Mouse (Mus musculus) myocyte (in vitro differentiated cells): ENCODE data around the gene Fscn2. TPM values are rescaled to one million over a fixed set of nuclear protein-coding genes. Genes with fewer than 3 reads are reported as not detected.

Experiments used
- H3K27me3 ChIP-seq: one replicate; pipeline ENCODE4 v1.6.1; 2011; ENCODE audit not compliant: control insufficient read depth, insufficient read depth, insufficient read length
- H3K36me3 ChIP-seq: one replicate; pipeline ENCODE4 v1.6.1; 2011; ENCODE audit not compliant: control insufficient read depth, insufficient read depth
- H3K4me2 ChIP-seq: one replicate; pipeline ENCODE4 v1.6.1; 2011; ENCODE audit warnings: low read depth, control low read depth
- H3K4me3 ChIP-seq: one replicate; pipeline ENCODE4 v1.5.1; 2011; ENCODE audit warnings: mild to moderate bottlenecking, control low read depth, moderate library complexity
- H3K79me2 ChIP-seq: one replicate; pipeline ENCODE4 v1.6.1; 2011; ENCODE audit not compliant: control insufficient read depth, insufficient read depth
- H3ac ChIP-seq: one replicate; pipeline ENCODE4 v1.6.1; 2011; ENCODE audit not compliant: control insufficient read depth, insufficient read length
- CEBPB ChIP-seq: IDR thresholded peaks from 2 replicates; pipeline ENCODE4 v1.6.1; 2011; ENCODE audit warnings: mild to moderate bottlenecking, moderate library complexity; ENCODE audit not compliant: poor library complexity, insufficient read depth, severe bottlenecking
- E2F4 ChIP-seq: IDR thresholded peaks from one replicate; pipeline ENCODE4 v1.6.1; 2011; ENCODE audit warnings: mild to moderate bottlenecking, control low read depth, moderate library complexity; ENCODE audit not compliant: insufficient read depth
- MAX ChIP-seq: IDR thresholded peaks from one replicate; pipeline ENCODE4 v1.6.1; 2011; ENCODE audit warnings: low read depth, mild to moderate bottlenecking, control low read depth
- MYOD1 ChIP-seq, 3 experiments: IDR thresholded peaks; one replicate each; pipeline ENCODE4 v1.6.1; 2011; ENCODE audit warnings: control low read depth in 2 of 3, low read depth in 2 of 3, mild to moderate bottlenecking in 2 of 3, moderate library complexity in 1 of 3; ENCODE audit not compliant: insufficient read length in 2 of 3, control insufficient read depth in 1 of 3
- MYOG ChIP-seq, 3 experiments: IDR thresholded peaks; one replicate each; pipeline ENCODE4 v1.6.1; 2011; ENCODE audit warnings: control low read depth in 2 of 3, low read depth in 2 of 3, mild to moderate bottlenecking in 2 of 3; ENCODE audit not compliant: insufficient read length in 2 of 3, control insufficient read depth in 1 of 3, insufficient read depth in 1 of 3
- POLR2A ChIP-seq: IDR thresholded peaks from one replicate; pipeline ENCODE4 v1.6.1; 2011; ENCODE audit warnings: low read depth, mild to moderate bottlenecking, control low read depth, moderate library complexity; ENCODE audit not compliant: insufficient read length
- POLR2AphosphoS2 ChIP-seq: IDR thresholded peaks from one replicate; pipeline ENCODE4 v1.6.1; 2011; ENCODE audit warnings: low read depth, control low read depth; ENCODE audit not compliant: insufficient read length
- REST ChIP-seq: IDR thresholded peaks from one replicate; pipeline ENCODE4 v1.6.1; 2011; ENCODE audit warnings: mild to moderate bottlenecking, control low read depth, moderate library complexity; ENCODE audit not compliant: insufficient read depth, insufficient read length
- SRF ChIP-seq: IDR thresholded peaks from one replicate; pipeline ENCODE4 v1.6.1; 2011; ENCODE audit warnings: low read depth; ENCODE audit not compliant: control insufficient read depth, insufficient read length
- TCF12 ChIP-seq: IDR thresholded peaks from one replicate; pipeline ENCODE4 v1.6.1; 2011; ENCODE audit warnings: mild to moderate bottlenecking, control low read depth; ENCODE audit not compliant: poor library complexity, insufficient read depth, severe bottlenecking
- TCF3 ChIP-seq: IDR thresholded peaks from one replicate; pipeline ENCODE4 v1.6.1; 2011; ENCODE audit warnings: low read depth, control low read depth; ENCODE audit not compliant: insufficient read length
- USF1 ChIP-seq: IDR thresholded peaks from one replicate; pipeline ENCODE4 v1.6.1; 2011; ENCODE audit warnings: low read depth, mild to moderate bottlenecking, control low read depth, moderate library complexity
- polyA plus RNA-seq: library from polyadenylated mRNA; unstranded; fragments of >200 nt; fragmentation: generic; extraction: Trizol; gene quantifications from one replicate; pipeline ENCODE4 v1.2.1, GENCODE M21; 2012; ENCODE audit warnings: missing spikeins

Gene Fscn2
- polyA plus RNA-seq, 1 experiment = 1.1 TPM

GRCm38 (mm10) chr11:120335431-120336021 is 25.8 kb upstream of the Fscn2 start:
- H3K79me2 ChIP-seq = no peaks in the 10 kb centered on the region
- no peak overlapping the region for H3K4me2 ChIP-seq
- no peaks in the 10 kb centered on the region for H3K36me3 ChIP-seq
- no peak overlapping the region for H3ac ChIP-seq
- TF ChIP-seq POLR2A (no peak), CEBPB (no peak), REST (no peak), E2F4 (no peak), SRF (no peak), MYOG (IDR thresholded peaks at IDR 0.05; ENCODE audit: control insufficient read depth in 1 of 3, insufficient read depth in 1 of 3, insufficient read length in 2 of 3, low read depth in 2 of 3) (no peak), POLR2AphosphoS2 (no peak)
- H3K27me3 ChIP-seq = no peaks in the 10 kb centered on the region
- H3K4me3 ChIP-seq = no peak overlapping the region

GRCm38 (mm10) chr11:120337447-120337846 is 23.9 kb upstream of the Fscn2 start:
- H3ac ChIP-seq = no peak overlapping the region
- H3K36me3 ChIP-seq = no peaks in the 10 kb centered on the region
- no peaks in the 10 kb centered on the region for H3K27me3 ChIP-seq
- no peak for TF ChIP-seq SRF
- no peak for TF ChIP-seq POLR2A
- TF ChIP-seq E2F4 = no peak
- H3K79me2 ChIP-seq = no peaks in the 10 kb centered on the region
- H3K4me2 ChIP-seq = no peak overlapping the region
- no peak overlapping the region for H3K4me3 ChIP-seq

GRCm38 (mm10) chr11:120338786-120339185 is 22.5 kb upstream of the Fscn2 start:
- TF ChIP-seq MYOG (IDR thresholded peaks at IDR 0.05; ENCODE audit: control insufficient read depth in 1 of 3, insufficient read depth in 1 of 3, insufficient read length in 2 of 3, low read depth in 2 of 3) = no peak
- no peak for TF ChIP-seq TCF3
- no peak for TF ChIP-seq MYOD1 (IDR thresholded peaks at IDR 0.05; ENCODE audit: control insufficient read depth in 1 of 3, insufficient read length in 2 of 3, low read depth in 2 of 3)
- no peak for TF ChIP-seq POLR2AphosphoS2
- TF ChIP-seq MAX = no peak
- TF ChIP-seq USF1 = no peak
- TF ChIP-seq E2F4 = no peak
- Histone ChIP-seq H3K4me2 (no peak overlapping the region), H3K79me2 (no peaks in the 10 kb centered on the region), H3ac (no peak overlapping the region), H3K27me3 (no peaks in the 10 kb centered on the region), H3K4me3 (no peak overlapping the region), H3K36me3 (no peaks in the 10 kb centered on the region)

- peaks cover 2% of the 10 kb centered on the region for H3K36me3 ChIP-seq
- H3K4me3 ChIP-seq = no peak overlapping the region
- no peak overlapping the region for H3K4me2 ChIP-seq
- no peaks in the 10 kb centered on the region for H3K27me3 ChIP-seq
- peaks cover under 1% of the 10 kb centered on the region for H3K79me2 ChIP-seq
- H3ac ChIP-seq = no peak overlapping the region
- no peak for TF ChIP-seq POLR2AphosphoS2
- no peak for TF ChIP-seq TCF12
- TF ChIP-seq TCF3 = no peak
- no peak for TF ChIP-seq CEBPB
- no peak for TF ChIP-seq REST
- TF ChIP-seq MYOG (IDR thresholded peaks at IDR 0.05; ENCODE audit: control insufficient read depth in 1 of 3, insufficient read depth in 1 of 3, insufficient read length in 2 of 3, low read depth in 2 of 3) = no peak
- no peak for TF ChIP-seq MAX
- TF ChIP-seq USF1 = no peak
- TF ChIP-seq E2F4 = no peak
- no peak for TF ChIP-seq POLR2A
- no peak for TF ChIP-seq SRF
- TF ChIP-seq MYOD1 (IDR thresholded peaks at IDR 0.05; ENCODE audit: control insufficient read depth in 1 of 3, insufficient read length in 2 of 3, low read depth in 2 of 3) = no peak
These were observed 21.3 kb upstream of the Fscn2 start for GRCm38 (mm10) chr11:120339978-120340513.

GRCm38 (mm10) chr11:120341661-120342060 is 19.7 kb upstream of the Fscn2 start:
- peaks cover 8% of the 10 kb centered on the region for H3K79me2 ChIP-seq
- no peak for TF ChIP-seq MYOD1 (IDR thresholded peaks at IDR 0.05; ENCODE audit: control insufficient read depth in 1 of 3, insufficient read length in 2 of 3, low read depth in 2 of 3)
- TF ChIP-seq POLR2A = no peak
- TF ChIP-seq MYOG (IDR thresholded peaks at IDR 0.05; ENCODE audit: control insufficient read depth in 1 of 3, insufficient read depth in 1 of 3, insufficient read length in 2 of 3, low read depth in 2 of 3) = no peak
- no peak for TF ChIP-seq CEBPB
- peaks cover 10% of the 10 kb centered on the region for H3K36me3 ChIP-seq

More at GRCm38 (mm10) chr11:120341661-120342060, 19.7 kb upstream of the Fscn2 start:
- Histone ChIP-seq H3K4me2 (no peak overlapping the region), H3K27me3 (no peaks in the 10 kb centered on the region), H3K4me3 (no peak overlapping the region), H3ac (no peak overlapping the region)
